Mouse (Mus musculus) limb, embryonic 14.5 days (tissue): ENCODE data around the gene Synpo2l. TPM values are rescaled to one million over a fixed set of nuclear protein-coding genes. Genes with fewer than 3 reads are reported as not detected.
A peak's percentile ranks its signal among the peaks of the same experiment; 100 is the strongest.

Experiments
- ATAC-seq: fragments of 200-750 bp; cut with Nextera tagmentation; 2 replicates; pipeline ENCODE4 v1.8.0; 2017; ENCODE audit warnings: low read depth, moderate number of reproducible peaks, moderate TSS enrichment; ENCODE audit not compliant: low FRiP score
- DNase-seq: peaks from one replicate; pipeline ENCODE4 v3.0.0-alpha.2; 2015; ENCODE audit warnings: low spot score
- H3K27ac ChIP-seq: fragments of 300-500 bp; sonication (generic); replicated peaks from 2 replicates; pipeline ENCODE4 v1.5.1; 2014; ENCODE audit warnings: low read depth, mild to moderate bottlenecking, low read length, moderate library complexity, mixed read lengths
- H3K27me3 ChIP-seq: fragments of 300-500 bp; sonication (generic); 2 replicates; pipeline ENCODE4 v1.6.1; 2014; ENCODE audit warnings: low read length, mixed read lengths; ENCODE audit not compliant: control insufficient read depth, insufficient read depth
- H3K36me3 ChIP-seq: fragments of 300-500 bp; sonication (generic); 2 replicates; pipeline ENCODE4 v1.6.1; 2014; ENCODE audit warnings: mild to moderate bottlenecking, low read length, moderate library complexity, mixed read lengths; ENCODE audit not compliant: control insufficient read depth, insufficient read depth
- H3K4me1 ChIP-seq: fragments of 300-500 bp; sonication (generic); 2 replicates; pipeline ENCODE4 v1.6.1; 2014; ENCODE audit warnings: antibody characterized with exemption, low read length, mixed read lengths; ENCODE audit not compliant: control insufficient read depth, insufficient read depth
- H3K4me2 ChIP-seq: fragments of 300-500 bp; sonication (generic); replicated peaks from 2 replicates; pipeline ENCODE4 v1.6.1; 2014; ENCODE audit warnings: low read depth, mild to moderate bottlenecking, low read length, moderate library complexity; ENCODE audit not compliant: severe bottlenecking
- H3K4me3 ChIP-seq: fragments of 300-500 bp; sonication (generic); replicated peaks from 2 replicates; pipeline ENCODE4 v1.5.1; 2014; ENCODE audit warnings: low read length
- H3K9ac ChIP-seq: fragments of 300-500 bp; sonication (generic); 2 replicates; pipeline ENCODE4 v1.6.1; 2014; ENCODE audit warnings: mild to moderate bottlenecking, low read depth, low read length, moderate library complexity; ENCODE audit not compliant: severe bottlenecking
- H3K9me3 ChIP-seq: fragments of 300-500 bp; sonication (generic); 2 replicates; pipeline ENCODE4 v1.6.1; 2016; ENCODE audit warnings: low read length; ENCODE audit not compliant: control insufficient read depth
- POLR2A ChIP-seq: fragments of 200-500 bp; IDR thresholded peaks from 2 replicates; pipeline ENCODE4 v1.8.0; 2012; ENCODE audit warnings: inconsistent platforms, mild to moderate bottlenecking, moderate library complexity, borderline replicate concordance; ENCODE audit not compliant: insufficient read depth, insufficient read length; ENCODE audit errors: extremely low read depth
- WGBS: fragments of 180-500 bp; shearing (Covaris S2); extraction: QIAGEN DNeasy Blood & Tissue Kit; methylation state at CpG from one replicate; pipeline ENCODE4 v1.1.7; 2014; 5-methylcytosine and 5-hydroxymethylcytosine counted together
- polyA plus RNA-seq, 2 experiments: library from polyadenylated mRNA; depleted of rRNA in 1 of 2; stranded (reverse) in 1 of 2; unstranded in 1 of 2; fragments of >200 nt; fragmentation: Nextera tagmentation in 1 of 2; extraction: Ambion mirVana in 1 of 2; gene quantifications; 2 replicates each; pipeline versions ENCODE4 v1.2.1 to v1.2.3; 2012 to 2014

The Synpo2l gene
- polyA plus RNA-seq, 2 experiments = 25.4 to 31.5 TPM

GRCm38 (mm10) chr14:20635546-20635945 is 32.6 kb downstream of the Synpo2l start:
- H3K4me3 ChIP-seq = no peak overlapping the region
- WGBS = 90% methylated on average over 2 of the region's 2 CpGs
- H3K4me1 ChIP-seq = 0 out of 2 replicates have a peak, but pooled peaks cover 4% of the 10 kb centered on the region
- no peak overlapping the region for H3K27ac ChIP-seq
- H3K36me3 ChIP-seq = no peaks in the 10 kb centered on the region
- no peak overlapping the region for H3K9ac ChIP-seq
- DNase-seq = no peak
- H3K4me2 ChIP-seq = no peak overlapping the region
- no peaks in the 10 kb centered on the region for H3K27me3 ChIP-seq
- ATAC-seq = no peak
- no peak for TF ChIP-seq POLR2A
- no peaks in the 10 kb centered on the region for H3K9me3 ChIP-seq

- DNase-seq (peak; percentile 9), ATAC-seq (peak; percentile 63; the same call in 1 of the 2 replicates)
- Histone ChIP-seq H3K36me3 (peaks cover 6% of the 10 kb centered on the region; the same call in 1 of the 2 replicates), H3K4me1 (no peaks in the 10 kb centered on the region), H3K9ac (no peak overlapping the region), H3K27me3 (no peaks in the 10 kb centered on the region), H3K9me3 (no peaks in the 10 kb centered on the region), H3K27ac (no peak overlapping the region), H3K4me3 (no peak overlapping the region), H3K4me2 (no peak overlapping the region)
- TF ChIP-seq POLR2A = no peak
- whole genome bisulfite sequencing = 32% methylated on average over 4 of the region's 4 CpGs
Observed at GRCm38 (mm10) chr14:20631253-20631652, 36.9 kb downstream of the Synpo2l start.

GRCm38 (mm10) chr14:20626971-20627370 is 41.2 kb downstream of the Synpo2l start:
- 44% methylated on average over 3 of the region's 3 CpGs for WGBS
- no peak overlapping the region for H3K4me2 ChIP-seq
- H3K27ac ChIP-seq = no peak overlapping the region
- no peak for DNase-seq
- H3K9me3 ChIP-seq = no peaks in the 10 kb centered on the region
- H3K4me3 ChIP-seq = no peak overlapping the region
- H3K27me3 ChIP-seq = no peaks in the 10 kb centered on the region
- peaks cover 6% of the 10 kb centered on the region; the same call in 1 of the 2 replicates for H3K36me3 ChIP-seq
- no peak overlapping the region for H3K9ac ChIP-seq
- no peak for ATAC-seq
- no peaks in the 10 kb centered on the region for H3K4me1 ChIP-seq
- no peak for TF ChIP-seq POLR2A

GRCm38 (mm10) chr14:20626447-20626846 is 41.7 kb downstream of the Synpo2l start:
- DNase-seq (no peak), ATAC-seq (no peak)
- TF ChIP-seq POLR2A = no peak
- no peaks in the 10 kb centered on the region for H3K4me1 ChIP-seq
- H3K4me2 ChIP-seq = no peak overlapping the region
- H3K9ac ChIP-seq = no peak overlapping the region
- H3K27ac ChIP-seq = no peak overlapping the region
- H3K9me3 ChIP-seq = no peaks in the 10 kb centered on the region
- no peak overlapping the region for H3K4me3 ChIP-seq
- no peaks in the 10 kb centered on the region for H3K27me3 ChIP-seq
- WGBS = 68% methylated on average over 2 of the region's 2 CpGs
- H3K36me3 ChIP-seq = peaks cover 6% of the 10 kb centered on the region; the same call in 1 of the 2 replicates

- H3K9ac ChIP-seq = no peak overlapping the region
- no peak overlapping the region for H3K4me2 ChIP-seq
- no peak for DNase-seq
- ATAC-seq = no peak
- WGBS = 98% methylated on average over 3 of the region's 3 CpGs
- no peak overlapping the region for H3K4me3 ChIP-seq
- H3K36me3 ChIP-seq = 0 out of 2 replicates have a peak, but pooled peaks cover 5% of the 10 kb centered on the region
- TF ChIP-seq POLR2A = no peak
- no peaks in the 10 kb centered on the region for H3K27me3 ChIP-seq
- no peak overlapping the region for H3K27ac ChIP-seq
- no peaks in the 10 kb centered on the region for H3K9me3 ChIP-seq
- no peaks in the 10 kb centered on the region for H3K4me1 ChIP-seq
Observed at GRCm38 (mm10) chr14:20622907-20623306, 45.2 kb downstream of the Synpo2l start.

- H3K9me3 ChIP-seq = no peaks in the 10 kb centered on the region
- H3K4me2 ChIP-seq = no peak overlapping the region
- H3K27me3 ChIP-seq = no peaks in the 10 kb centered on the region
- H3K4me3 ChIP-seq = no peak overlapping the region
- ATAC-seq (no peak), DNase-seq (no peak)
- no peak overlapping the region for H3K9ac ChIP-seq
- 0 out of 2 replicates have a peak, but pooled peaks cover 5% of the 10 kb centered on the region for H3K36me3 ChIP-seq
- no peaks in the 10 kb centered on the region for H3K4me1 ChIP-seq
- no peak overlapping the region for H3K27ac ChIP-seq
- TF ChIP-seq POLR2A = no peak
- WGBS = 61% methylated on average over 2 of the region's 2 CpGs
Observed at GRCm38 (mm10) chr14:20622412-20622811, 45.7 kb downstream of the Synpo2l start.
